Mouse (Mus musculus): Measurements from ENCODE around the gene Fhl3.

DNA sequence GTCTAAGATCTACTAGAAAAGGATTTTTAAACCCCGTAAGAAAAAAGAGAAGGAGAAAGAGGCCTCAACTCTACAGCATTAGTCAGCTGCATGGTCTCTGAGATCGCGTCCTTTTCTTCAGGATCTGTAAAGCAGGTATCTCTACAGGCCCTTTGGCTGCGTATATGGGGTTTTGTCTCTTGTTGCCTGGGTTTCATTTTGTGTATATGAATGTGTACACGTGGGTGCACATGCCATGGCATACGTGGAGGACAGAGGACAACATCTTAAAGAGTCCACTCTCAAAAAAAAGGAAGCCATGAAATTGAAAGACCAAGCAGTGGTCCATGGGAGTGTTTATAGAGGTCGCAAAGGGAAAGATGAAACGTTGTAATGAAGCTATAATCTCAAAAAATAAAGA lies 9.0 kb upstream of the Fhl3 start:
- TF ChIP-seq CTCF (IDR thresholded peaks at IDR 0.05) (no peak), EP300 (IDR thresholded peaks at IDR 0.05) (no peak)
